1 mouse cellular context compared by ENCODE assay signal in the genomic region with DNA sequence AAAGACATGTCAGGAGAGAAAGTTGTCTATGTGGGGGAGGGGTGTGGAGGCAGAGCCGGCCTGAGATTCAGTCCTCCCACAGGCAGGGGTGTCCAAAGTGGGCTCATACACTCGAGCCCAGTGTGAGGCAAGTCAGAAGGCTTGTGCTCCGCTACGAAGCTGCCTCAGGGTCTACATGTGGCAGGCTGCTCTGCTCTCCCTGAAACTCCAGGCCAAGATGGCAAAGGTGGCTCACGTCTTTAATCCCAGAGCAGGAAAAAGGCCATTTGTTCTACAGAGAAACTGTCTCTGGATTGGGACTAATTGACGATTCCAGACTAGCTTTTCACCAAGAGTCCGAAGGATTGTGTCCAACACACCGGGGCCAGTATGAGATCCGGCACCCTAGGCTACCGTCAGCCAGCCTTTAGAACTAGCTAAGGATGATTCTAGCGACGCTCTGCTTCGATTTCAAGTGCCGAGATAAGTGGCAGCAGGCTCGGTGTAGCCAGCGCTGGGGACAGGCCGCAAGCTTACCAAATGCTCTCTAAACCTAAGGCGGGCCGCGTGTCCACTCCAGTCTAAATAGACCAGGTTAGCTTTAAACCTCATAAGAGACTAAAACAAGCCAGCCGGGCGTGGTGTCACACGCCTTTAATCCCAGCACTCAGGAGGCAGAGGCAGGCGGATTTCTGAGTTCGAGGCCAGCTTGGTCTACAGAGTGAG.
TF ChIP-seq lines count a peak whose summit lies in the region.

No protein-coding gene starts in this region.

TF ChIP-seq in CH12.LX, 34 proteins besides CTCF, POLR2A, EP300 and RAD21:
- TF ChIP-seq JUN (IDR thresholded peaks at IDR 0.05; ENCODE audit: insufficient read depth, low read depth, low read length) (no peak), RCOR1 (conservative IDR thresholded peaks at IDR 0.05; ENCODE audit: low read depth, low read length) (no peak), SIN3A (IDR thresholded peaks at IDR 0.05; ENCODE audit: low read length) (no peak), MEF2A (IDR thresholded peaks at IDR 0.05; ENCODE audit: borderline replicate concordance, low read depth, low read length) (no peak), MAFK (IDR thresholded peaks at IDR 0.05; ENCODE audit: insufficient replicate concordance, low read length) (no peak), MYC (IDR thresholded peaks at IDR 0.05; ENCODE audit: low read depth, low read length) (no peak), USF1 (IDR thresholded peaks at IDR 0.05; ENCODE audit: low read depth, low read length) (no peak), ZMIZ1 (IDR thresholded peaks at IDR 0.05; ENCODE audit: low read depth, low read length) (no peak), MXI1 (IDR thresholded peaks at IDR 0.05; ENCODE audit: low read depth, low read length) (no peak), CHD1 (IDR thresholded peaks at IDR 0.05; ENCODE audit: low read depth, low read length) (no peak)
TF ChIP-seq in CH12.LX: peak in this region for 0.
